Mouse (Mus musculus) embryonic facial prominence, embryonic 11.5 days (tissue): ENCODE results near the gene BC034090. TPM values are rescaled to one million over a fixed set of nuclear protein-coding genes. Genes with fewer than 3 reads are reported as not detected.
A peak's percentile ranks its signal among the peaks of the same experiment; 100 is the strongest.

Experiments used
- ATAC-seq: fragments of 200-750 bp; cut with Nextera tagmentation; replicated peaks from 2 replicates; pipeline ENCODE4 v1.8.0; 2017; ENCODE audit warnings: low read depth; ENCODE audit not compliant: insufficient number of reproducible peaks, low FRiP score, low TSS enrichment
- DNase-seq: peaks from one replicate; pipeline ENCODE4 v3.0.0-alpha.2; 2015; ENCODE audit warnings: low spot score
- H3K27ac ChIP-seq: fragments of 300-500 bp; sonication (generic); replicated peaks from 2 replicates; pipeline ENCODE4 v1.5.1; 2014; ENCODE audit warnings: mild to moderate bottlenecking, low read depth, low read length, control low read depth
- H3K27me3 ChIP-seq: fragments of 300-500 bp; sonication (generic); 2 replicates; pipeline ENCODE4 v1.6.1; 2014; ENCODE audit warnings: mild to moderate bottlenecking, low read length, moderate library complexity, mixed read lengths; ENCODE audit not compliant: control insufficient read depth, insufficient read depth
- H3K36me3 ChIP-seq: fragments of 300-500 bp; sonication (generic); replicated peaks from 2 replicates; pipeline ENCODE4 v1.6.1; 2014; ENCODE audit warnings: low read depth, mild to moderate bottlenecking, low read length, moderate library complexity, mixed read lengths; ENCODE audit not compliant: control insufficient read depth, insufficient read depth
- H3K4me1 ChIP-seq: fragments of 300-500 bp; sonication (generic); 2 replicates; pipeline ENCODE4 v1.6.1; 2014; ENCODE audit warnings: low read length, mixed read lengths; ENCODE audit not compliant: control insufficient read depth, insufficient read depth
- H3K4me2 ChIP-seq: fragments of 300-500 bp; sonication (generic); 2 replicates; pipeline ENCODE4 v1.6.1; 2014; ENCODE audit warnings: low read depth, mild to moderate bottlenecking, control low read depth, low read length, moderate library complexity
- H3K4me3 ChIP-seq: fragments of 300-500 bp; sonication (generic); 2 replicates; pipeline ENCODE4 v1.5.1; 2014; ENCODE audit warnings: low read depth, low read length, control low read depth
- H3K9ac ChIP-seq: fragments of 300-500 bp; sonication (generic); replicated peaks from 2 replicates; pipeline ENCODE4 v1.6.1; 2014; ENCODE audit warnings: mild to moderate bottlenecking, control low read depth, low read length
- H3K9me3 ChIP-seq: fragments of 300-500 bp; sonication (generic); replicated peaks from 2 replicates; pipeline ENCODE4 v1.6.1; 2016; ENCODE audit warnings: mild to moderate bottlenecking, low read length, inconsistent platforms, mixed read lengths; ENCODE audit not compliant: control insufficient read depth
- WGBS: fragments of 180-500 bp; shearing (Covaris S2); extraction: QIAGEN DNeasy Blood & Tissue Kit; methylation state at CpG from one replicate; pipeline ENCODE4 v1.1.7; 2014; 5-methylcytosine and 5-hydroxymethylcytosine counted together
- polyA plus RNA-seq: library from polyadenylated mRNA; unstranded; fragments of >200 nt; fragmentation: Nextera tagmentation; extraction: Ambion mirVana; gene quantifications from 2 replicates; pipeline ENCODE4 v1.2.1, GENCODE M21; 2014

Gene BC034090
- polyA plus RNA-seq, 1 experiment from 2014 or later, result 2.6 TPM

DNA sequence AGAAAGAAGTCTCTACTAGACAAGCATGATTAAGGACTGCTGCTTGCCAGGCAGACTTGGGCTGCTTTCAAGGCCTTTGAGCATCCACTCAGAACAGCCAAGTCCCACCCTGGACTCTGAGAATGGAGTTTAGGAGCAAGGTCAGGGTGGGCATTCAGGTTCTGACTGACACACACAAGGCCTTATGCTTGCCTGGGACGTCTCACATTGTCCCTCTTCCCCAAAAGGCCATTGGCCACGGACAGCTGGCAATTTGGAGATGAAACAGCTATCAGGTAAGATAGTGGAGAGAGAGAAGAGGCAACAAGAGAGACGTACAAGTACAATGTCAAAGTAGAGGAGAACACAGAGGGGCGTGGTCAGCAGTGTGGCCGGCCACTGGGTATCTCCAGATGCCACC, 7.4 kb upstream of the BC034090 start:
- H3K27me3 ChIP-seq, result no peaks in the 10 kb centered on the region
- no peaks in the 10 kb centered on the region for H3K36me3 ChIP-seq
- ATAC-seq (no peak), DNase-seq (no peak)
- no peaks in the 10 kb centered on the region for H3K9me3 ChIP-seq
- 90% methylated on average over 5 of the region's 5 CpGs for WGBS
- H3K4me2 ChIP-seq, result no peak overlapping the region
- no peak overlapping the region for H3K4me3 ChIP-seq
- no peak overlapping the region for H3K9ac ChIP-seq
- H3K4me1 ChIP-seq, result no peaks in the 10 kb centered on the region
- no peak overlapping the region for H3K27ac ChIP-seq

DNA sequence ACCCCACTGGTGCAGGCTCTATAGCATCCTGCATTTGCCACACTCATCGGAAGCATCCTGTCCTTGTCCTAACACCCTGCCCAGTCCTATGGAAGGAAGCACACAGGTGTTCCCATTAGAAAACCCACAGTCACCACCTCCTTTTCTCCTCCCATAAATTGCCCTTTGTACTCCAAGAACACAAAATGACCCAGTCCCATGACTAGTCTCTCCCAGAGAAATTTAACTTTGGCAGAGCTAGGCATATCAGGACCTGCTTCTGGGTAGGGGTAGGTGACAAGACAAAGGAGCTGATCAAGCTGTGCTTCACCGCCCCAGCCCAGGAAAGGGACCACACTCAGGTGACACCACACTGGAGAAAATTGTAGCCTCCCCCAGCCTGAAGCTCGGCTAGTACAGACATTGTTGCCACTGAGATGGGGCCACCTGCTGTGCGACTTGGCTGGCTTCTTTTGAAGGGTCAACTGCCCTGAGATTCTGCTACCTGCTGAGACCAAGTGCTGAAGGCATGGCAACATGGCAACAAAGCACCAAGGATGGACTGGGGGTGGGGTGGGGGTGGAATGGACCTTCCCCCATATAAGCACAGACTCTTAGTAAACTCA, 6.4 kb upstream of the BC034090 start:
- Histone ChIP-seq H3K4me2 (no peak overlapping the region), H3K36me3 (no peaks in the 10 kb centered on the region), H3K27ac (no peak overlapping the region), H3K4me1 (no peaks in the 10 kb centered on the region), H3K4me3 (no peak overlapping the region), H3K9ac (no peak overlapping the region), H3K9me3 (no peaks in the 10 kb centered on the region), H3K27me3 (no peaks in the 10 kb centered on the region)
- WGBS, result 38% methylated on average over 4 of the region's 4 CpGs
- no peak for ATAC-seq
- DNase-seq, result no peak

DNA sequence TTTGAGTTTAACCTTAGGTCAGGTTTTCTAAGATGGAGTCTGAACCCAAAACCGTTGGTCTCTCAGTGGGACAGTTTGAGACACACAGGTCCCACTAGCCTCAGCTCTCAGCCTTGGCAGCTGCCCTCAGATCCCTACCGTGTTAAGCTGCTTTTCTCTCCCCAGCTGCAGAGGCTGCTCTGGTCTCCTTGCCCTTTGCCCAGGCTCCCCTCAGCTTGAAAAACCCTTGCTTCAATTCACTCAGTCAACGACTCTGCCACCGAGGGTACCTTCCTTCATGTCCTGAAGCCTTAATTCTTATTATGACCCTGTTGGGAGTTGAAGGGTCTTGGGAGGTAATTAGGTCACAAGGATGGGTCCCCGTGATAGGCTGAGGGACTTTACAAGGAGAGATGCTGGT, 5.7 kb upstream of the BC034090 start:
- Histone ChIP-seq H3K4me3 (no peak overlapping the region), H3K27ac (no peak overlapping the region), H3K9ac (no peak overlapping the region), H3K4me2 (no peak overlapping the region), H3K27me3 (no peaks in the 10 kb centered on the region), H3K4me1 (no peaks in the 10 kb centered on the region), H3K36me3 (no peaks in the 10 kb centered on the region), H3K9me3 (no peaks in the 10 kb centered on the region)
- DNase-seq, result no peak
- no peak for ATAC-seq
- WGBS, result 47% methylated on average over 5 of the region's 5 CpGs

DNA sequence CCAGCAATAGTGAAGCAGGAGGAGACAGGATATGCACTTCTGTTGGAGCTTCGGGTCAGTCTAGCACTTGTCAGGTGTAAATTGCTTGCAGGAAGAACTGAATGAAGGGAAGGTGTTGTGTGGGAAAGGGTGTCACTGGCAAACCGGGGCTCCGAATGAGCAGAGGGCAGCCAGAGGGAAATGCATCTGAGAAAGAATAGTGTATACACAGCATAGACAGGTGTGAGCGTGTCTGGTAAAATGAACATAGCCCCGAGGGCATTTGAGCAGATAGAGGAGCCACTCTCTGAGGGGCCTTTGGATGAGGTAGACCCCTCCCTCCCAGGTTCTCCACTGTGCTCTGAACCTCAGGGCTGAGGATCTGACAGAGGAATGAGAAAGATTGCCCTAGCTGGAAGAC, 3.8 kb upstream of the BC034090 start:
- DNase-seq (no peak), ATAC-seq (no peak)
- Histone ChIP-seq H3K4me1 (peaks cover 1% of the 10 kb centered on the region; the same call in 1 of the 2 replicates), H3K27me3 (no peaks in the 10 kb centered on the region), H3K9ac (no peak overlapping the region), H3K36me3 (no peaks in the 10 kb centered on the region), H3K4me2 (no peak overlapping the region), H3K4me3 (no peak overlapping the region), H3K9me3 (no peaks in the 10 kb centered on the region), H3K27ac (no peak overlapping the region)
- 64% methylated on average over 5 of the region's 5 CpGs for WGBS

DNA sequence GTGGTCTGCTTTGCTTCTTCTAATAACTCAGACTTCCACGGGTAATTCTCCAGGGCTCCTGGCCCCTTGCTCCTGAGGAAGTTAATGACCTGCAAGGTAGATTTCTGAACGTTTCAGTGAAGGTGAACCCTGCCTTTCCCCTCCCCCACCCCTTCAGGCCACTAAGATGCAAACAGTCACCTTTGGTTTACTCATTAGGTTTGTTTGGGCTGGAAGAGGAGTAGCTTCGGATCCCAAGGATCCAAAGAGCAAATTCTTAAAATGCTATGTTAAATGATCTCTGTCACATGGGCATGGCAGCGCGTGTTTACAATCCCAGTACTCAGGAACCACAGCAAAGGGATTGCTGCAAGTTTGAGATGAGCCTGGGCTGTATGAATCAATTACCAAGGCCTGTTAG, 3.2 kb upstream of the BC034090 start:
- WGBS, result 36% methylated on average over 5 of the region's 5 CpGs
- H3K27ac ChIP-seq, result no peak overlapping the region
- H3K27me3 ChIP-seq, result no peaks in the 10 kb centered on the region
- DNase-seq (no peak), ATAC-seq (no peak)
- no peak overlapping the region for H3K9ac ChIP-seq
- H3K4me3 ChIP-seq, result no peak overlapping the region
- H3K4me1 ChIP-seq, result peaks cover 2% of the 10 kb centered on the region; the same call in 1 of the 2 replicates
- H3K9me3 ChIP-seq, result no peaks in the 10 kb centered on the region
- no peaks in the 10 kb centered on the region for H3K36me3 ChIP-seq
- H3K4me2 ChIP-seq, result no peak overlapping the region

DNA sequence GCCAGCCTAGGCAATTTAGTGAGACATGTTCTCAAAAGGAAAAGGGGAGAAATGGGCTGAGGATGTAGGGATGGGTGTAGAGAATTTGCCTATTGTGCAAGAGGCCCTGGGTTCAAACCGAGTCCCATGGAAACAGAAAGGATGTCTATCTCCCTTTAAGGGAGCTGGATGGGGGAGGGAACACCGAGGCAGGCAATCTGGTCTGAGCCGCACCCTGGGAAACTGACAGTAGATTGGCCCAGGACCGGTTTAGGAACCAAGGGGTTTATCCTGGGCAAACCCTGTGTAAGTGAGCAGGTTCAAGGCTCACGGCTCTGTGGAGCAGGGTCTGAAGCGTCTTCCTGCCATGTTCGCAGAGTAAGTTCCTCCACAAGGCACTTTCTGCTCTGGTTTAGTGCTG, 1.3 kb upstream of the BC034090 start:
- WGBS, result 58% methylated on average over 7 of the region's 7 CpGs

DNA sequence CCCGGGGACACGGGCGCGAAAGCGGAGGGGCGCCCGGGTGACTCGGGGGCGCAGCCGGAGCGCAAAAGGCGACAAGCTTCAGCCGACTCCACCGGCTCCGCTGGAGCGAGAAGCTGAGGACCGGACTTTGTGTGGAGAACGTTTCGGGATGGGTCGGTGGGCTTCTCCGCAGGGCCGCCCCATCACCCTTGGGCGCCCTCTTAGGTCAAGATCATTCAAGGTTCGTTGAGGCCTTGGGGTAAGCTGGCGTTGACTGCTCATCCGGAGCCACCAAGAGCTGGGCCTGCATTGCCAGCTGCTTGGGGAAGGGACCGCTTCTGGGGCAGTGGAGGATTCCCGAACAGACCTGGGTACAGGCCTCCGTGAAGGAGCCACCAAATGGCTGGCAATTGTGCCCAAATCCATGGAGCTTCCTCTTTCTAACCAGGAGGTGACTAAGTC, 547 bp upstream of the BC034090 start:
- H3K9ac ChIP-seq, result peak overlapping the region; percentile 92
- H3K27ac ChIP-seq, result no peak overlapping the region
- no peak for ATAC-seq
- H3K36me3 ChIP-seq, result no peaks in the 10 kb centered on the region
- H3K9me3 ChIP-seq, result no peaks in the 10 kb centered on the region
- H3K27me3 ChIP-seq, result no peaks in the 10 kb centered on the region
- DNase-seq, result peak; percentile 40
- 3% methylated on average over 29 of the region's 29 CpGs for WGBS
- H3K4me1 ChIP-seq, result peaks cover 2% of the 10 kb centered on the region; the same call in 1 of the 2 replicates
- H3K4me3 ChIP-seq, result peak overlapping the region; percentile 60
- peak overlapping the region; percentile 96 for H3K4me2 ChIP-seq

More for the DNA sequence above, 1.3 kb upstream of the BC034090 start:
- peaks cover 2% of the 10 kb centered on the region; the same call in 1 of the 2 replicates for H3K4me1 ChIP-seq
- H3K9me3 ChIP-seq, result no peaks in the 10 kb centered on the region
- no peaks in the 10 kb centered on the region for H3K36me3 ChIP-seq
- no peak overlapping the region for H3K9ac ChIP-seq
- no peak overlapping the region for H3K4me3 ChIP-seq
- DNase-seq (no peak), ATAC-seq (no peak)
- H3K4me2 ChIP-seq, result no peak overlapping the region
- no peaks in the 10 kb centered on the region for H3K27me3 ChIP-seq
- H3K27ac ChIP-seq, result no peak overlapping the region

DNA sequence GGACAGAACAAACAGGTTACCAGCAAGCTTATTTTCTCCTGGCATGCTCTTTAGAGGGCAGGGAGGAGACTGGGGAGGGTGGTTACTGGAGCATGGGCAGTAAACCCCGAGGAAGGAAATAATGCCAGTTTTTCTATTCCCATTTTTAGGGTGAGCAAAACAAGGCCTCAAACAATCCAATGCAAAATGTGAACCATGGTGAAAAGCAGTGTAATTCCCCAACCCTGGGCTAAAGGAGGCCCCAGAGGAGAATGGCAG, 1.8 kb downstream of the BC034090 start:
- peaks cover 2% of the 10 kb centered on the region; the same call in 1 of the 2 replicates for H3K4me1 ChIP-seq
- no peak overlapping the region for H3K9ac ChIP-seq
- no peak overlapping the region for H3K4me3 ChIP-seq
- no peak overlapping the region for H3K4me2 ChIP-seq
- H3K27me3 ChIP-seq, result no peaks in the 10 kb centered on the region
- H3K27ac ChIP-seq, result no peak overlapping the region
- ATAC-seq (no peak), DNase-seq (no peak)
- H3K36me3 ChIP-seq, result no peaks in the 10 kb centered on the region
- no peaks in the 10 kb centered on the region for H3K9me3 ChIP-seq
- 95% methylated on average over 1 of the region's 1 CpGs for WGBS
